Comparison of ENCODE assay signal across 19 mouse cellular contexts in the genomic region with DNA sequence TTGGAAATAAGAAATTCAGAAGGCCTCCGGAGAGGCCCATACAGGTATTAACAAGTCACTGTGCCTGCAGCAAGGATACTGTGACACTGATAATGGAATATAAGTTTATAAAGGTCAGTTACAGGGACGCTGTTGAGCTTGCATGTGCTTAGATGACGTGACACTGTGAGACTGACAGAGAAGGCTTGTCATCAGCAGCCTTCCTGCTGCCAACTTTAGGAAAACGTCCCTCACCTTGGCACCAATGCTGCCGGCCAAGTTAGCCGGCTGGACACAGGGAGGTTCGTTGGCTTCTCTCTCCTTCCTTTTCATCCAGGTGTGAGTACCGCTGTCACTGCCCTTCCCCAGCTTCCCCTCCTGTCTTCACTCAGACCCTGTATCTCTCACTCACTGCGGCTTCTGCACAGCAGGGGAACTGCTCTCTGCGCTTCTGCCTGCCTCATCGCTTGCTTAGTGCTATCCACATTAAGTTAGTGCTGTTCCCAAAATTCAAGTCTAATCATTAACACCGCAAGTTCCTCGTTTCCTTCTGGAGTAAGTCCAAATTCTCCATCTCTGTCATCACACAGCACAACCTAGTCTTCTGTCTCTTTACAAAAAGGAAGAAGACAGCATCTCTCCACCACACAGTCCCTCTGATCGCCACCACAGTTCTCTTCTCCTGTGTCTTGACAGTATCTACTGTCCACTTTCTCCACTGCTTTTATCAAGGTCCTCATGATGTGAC. TPM values are rescaled to one million over a fixed set of nuclear protein-coding genes. Genes with fewer than 3 reads are reported as not detected.
DNase-seq lines count a peak whose midpoint lies in the region; ATAC-seq and TF ChIP-seq lines count a peak whose summit lies in the region.
"Had no signal": no experiment of that assay in that cellular context is flagged by ENCODE, and none has a peak within 500 bp of the region (broad histone marks: within the 10 kb centered on the region; RNA-seq: fewer than 3 reads in every experiment).

No protein-coding gene starts in this region.

- H3K27ac ChIP-seq in heart, adult 2 months = peak overlapping the region; percentile 85
- no peak overlapping the region for H3K27ac ChIP-seq in MEL (ENCODE audit: control insufficient read depth, low read depth, low read length)
- H3K27ac ChIP-seq in heart, postnatal 0 days (ENCODE audit: low read depth) = peak overlapping the region; percentile 64
- H3K27ac ChIP-seq: embryonic facial prominence, embryonic 13.5 days; forebrain, embryonic 13.5 days; kidney, embryonic 15.5 days had no signal

- H3K9me3 ChIP-seq in MEL (replicated peaks; ENCODE audit: insufficient read depth, low read length) = no peaks in the 10 kb centered on the region
- H3K9me3 ChIP-seq in heart, postnatal 0 days (replicated peaks; ENCODE audit: control insufficient read depth, low read length) = no peaks in the 10 kb centered on the region
- H3K9me3 ChIP-seq: embryonic facial prominence, embryonic 13.5 days; forebrain, embryonic 13.5 days; kidney, embryonic 15.5 days had no signal

- peak overlapping the region; percentile 79 for H3K9ac ChIP-seq in heart, adult 2 months (ENCODE audit: low read depth, low read length)
- H3K9ac ChIP-seq in MEL (ENCODE audit: control insufficient read depth, low read depth, low read length, poor library complexity, severe bottlenecking) = no peak overlapping the region
- H3K9ac ChIP-seq in heart, postnatal 0 days (replicated peaks; ENCODE audit: low read depth, low read length) = no peak overlapping the region
- H3K9ac ChIP-seq: embryonic facial prominence, embryonic 13.5 days; forebrain, embryonic 13.5 days; kidney, embryonic 15.5 days had no signal

- peak; percentile 45 for DNase-seq in adrenal gland, adult 2 months
- DNase-seq in adrenal gland, postnatal 25 days = no peak
- peak in 1 of 2 experiments; percentile 47 for DNase-seq in heart, adult 2 months
- no peak for DNase-seq in heart, postnatal 25 days (ENCODE audit: low spot score)
- peak; percentile 54 for DNase-seq in MEL (ENCODE audit: low read depth, low spot score)
- DNase-seq in heart, postnatal 0 days (ENCODE audit: low spot score) = peak; percentile 30
- no peak for DNase-seq in urinary bladder, postnatal 10 days (ENCODE audit: low spot score)
- DNase-seq: cerebellum, adult 8-10 months; cerebellum, postnatal 36 days; embryo, embryonic 11 days; kidney, postnatal 4 days; liver; thymus, postnatal 14 days had no signal

- no peak for TF ChIP-seq CTCF in heart, adult 2 months (IDR thresholded peaks at IDR 0.05)
- no peak for TF ChIP-seq CTCF in MEL (IDR thresholded peaks at IDR 0.05 in 2 of 3, conservative IDR thresholded peaks at IDR 0.05 in 1 of 3; ENCODE audit: control insufficient read depth in 1 of 3, insufficient read depth in 1 of 3, low read depth in 2 of 3, low read length in 3 of 3, poor library complexity in 1 of 3, severe bottlenecking in 1 of 3)
- no peak for TF ChIP-seq CTCF in heart, postnatal 0 days (IDR thresholded peaks at IDR 0.05; ENCODE audit: low read depth)

- peaks cover 4% of the 10 kb centered on the region for H3K79me2 ChIP-seq in heart, adult 2 months (replicated peaks; ENCODE audit: control insufficient read depth, insufficient read depth, low read length)
- H3K79me2 ChIP-seq in MEL (ENCODE audit: control insufficient read depth, insufficient read depth, low read length, poor library complexity) = no peaks in the 10 kb centered on the region

- peaks cover 10% of the 10 kb centered on the region; the same call in 1 of the 2 replicates for H3K4me1 ChIP-seq in heart, adult 2 months (ENCODE audit: control insufficient read depth, insufficient read depth, low read length)
- H3K4me1 ChIP-seq in MEL (ENCODE audit: control insufficient read depth in 1 of 2, insufficient read depth in 2 of 2, low read length in 2 of 2) = peaks cover 7 to 9% of the 10 kb centered on the region in 2 experiments
- peaks cover 35% of the 10 kb centered on the region for H3K4me1 ChIP-seq in heart, postnatal 0 days (ENCODE audit: control insufficient read depth, insufficient read depth)
- H3K4me1 ChIP-seq: forebrain, embryonic 13.5 days; kidney, embryonic 15.5 days had no signal

- no peak overlapping the region for H3K4me3 ChIP-seq in heart, adult 2 months
- no peak overlapping the region for H3K4me3 ChIP-seq in MEL (ENCODE audit: control insufficient read depth in 1 of 2, insufficient read depth in 1 of 2, low read depth in 2 of 2, low read length in 2 of 2)
- H3K4me3 ChIP-seq in heart, postnatal 0 days (ENCODE audit: low read depth, low read length) = no peak overlapping the region
- H3K4me3 ChIP-seq: embryonic facial prominence, embryonic 13.5 days; forebrain, embryonic 13.5 days; kidney, embryonic 15.5 days had no signal

- no peak for TF ChIP-seq RAD21 in MEL (IDR thresholded peaks at IDR 0.05; ENCODE audit: low read depth, low read length)

- ATAC-seq in heart, postnatal 0 days (ENCODE audit: insufficient read depth, low read depth) = no peak
- ATAC-seq: forebrain, embryonic 13.5 days; intestine, postnatal 0 days; lung, postnatal 0 days had no signal

- 0 out of 2 replicates have a peak, but pooled peaks have one; percentile 16 for TF ChIP-seq POLR2A in heart, adult 2 months (IDR thresholded peaks at IDR 0.05; ENCODE audit: insufficient read depth, low read depth, low read length)
- no peak for TF ChIP-seq POLR2A in MEL (IDR thresholded peaks at IDR 0.05; ENCODE audit: control insufficient read depth in 1 of 2, insufficient read depth in 1 of 2, low read depth in 1 of 2, low read length in 2 of 2, poor library complexity in 1 of 2)

- intact Hi-C loops in heart, adult 2 months (cut with DNase I) = no loop called here
- intact Hi-C loops in heart, postnatal 25 days (cut with DNase I) = no loop called here

- WGBS in heart, adult 2 months = 50% methylated on average over 14 of the region's 14 CpGs
- WGBS in heart, postnatal 0 days = 43% methylated on average over 13 of the region's 14 CpGs

- no peak for TF ChIP-seq EP300 in heart, adult 2 months (IDR thresholded peaks at IDR 0.05; ENCODE audit: insufficient read depth, low read depth, low read length)
- no peak for TF ChIP-seq EP300 in MEL (IDR thresholded peaks at IDR 0.05; ENCODE audit: low read depth in 1 of 2, low read length in 2 of 2)
- no peak for TF ChIP-seq EP300 in heart, postnatal 0 days (IDR thresholded peaks at IDR 0.05; ENCODE audit: low read depth)

- peak overlapping the region; percentile 9; the same call in 1 of the 2 replicates for H3K4me2 ChIP-seq in heart, postnatal 0 days (ENCODE audit: low read depth, low read length)
- H3K4me2 ChIP-seq: embryonic facial prominence, embryonic 13.5 days; forebrain, embryonic 13.5 days; kidney, embryonic 15.5 days; midbrain, embryonic 11.5 days had no signal

- peaks cover 19% of the 10 kb centered on the region for H3K36me3 ChIP-seq in heart, adult 2 months (ENCODE audit: control insufficient read depth, insufficient read depth, low read length)
- H3K36me3 ChIP-seq in MEL (ENCODE audit: control insufficient read depth in 1 of 2, insufficient read depth in 2 of 2, low read length in 2 of 2) = peaks cover 0 to 6% of the 10 kb centered on the region in 2 experiments; a peak in 3 of 4 replicates
- H3K36me3 ChIP-seq in heart, postnatal 0 days (replicated peaks; ENCODE audit: control insufficient read depth, insufficient read depth, low read length) = 0 out of 2 replicates have a peak, but pooled peaks cover 9% of the 10 kb centered on the region
- H3K36me3 ChIP-seq: kidney, embryonic 15.5 days had no signal

- no peaks in the 10 kb centered on the region for H3K27me3 ChIP-seq in heart, adult 2 months (ENCODE audit: control insufficient read depth, insufficient read depth, low read length)
- no peaks in the 10 kb centered on the region for H3K27me3 ChIP-seq in MEL (ENCODE audit: control insufficient read depth in 1 of 2, insufficient read depth in 2 of 2, low read length in 2 of 2)
- no peaks in the 10 kb centered on the region for H3K27me3 ChIP-seq in heart, postnatal 0 days (ENCODE audit: control insufficient read depth, insufficient read depth, low read length)
- H3K27me3 ChIP-seq: embryonic facial prominence, embryonic 13.5 days; forebrain, embryonic 13.5 days; kidney, embryonic 15.5 days had no signal

TF ChIP-seq in MEL, 35 proteins besides CTCF, POLR2A, EP300 and RAD21:
- TF ChIP-seq MEF2A (IDR thresholded peaks at IDR 0.05; ENCODE audit: extremely low read depth, insufficient replicate concordance, low read depth, low read length, poor library complexity, severe bottlenecking) (no peak), POLR2AphosphoS2 (IDR thresholded peaks at IDR 0.05; ENCODE audit: low read length) (no peak), CHD2 (IDR thresholded peaks at IDR 0.05; ENCODE audit: low read length) (no peak), ZNF384 (IDR thresholded peaks at IDR 0.05; ENCODE audit: low read depth, low read length) (no peak), UBTF (IDR thresholded peaks at IDR 0.05; ENCODE audit: borderline replicate concordance, insufficient read depth, low read depth, low read length) (no peak), RCOR1 (IDR thresholded peaks at IDR 0.05; ENCODE audit: low read depth, low read length) (no peak), MYB (IDR thresholded peaks at IDR 0.05; ENCODE audit: low read depth, low read length) (no peak), HCFC1 (IDR thresholded peaks at IDR 0.05; ENCODE audit: low read depth, low read length) (no peak), GABPA (IDR thresholded peaks at IDR 0.05; ENCODE audit: low read depth, low read length) (no peak), NELFE (IDR thresholded peaks at IDR 0.05; ENCODE audit: low read depth, low read length) (no peak), JUND (IDR thresholded peaks at IDR 0.05; ENCODE audit: low read depth, low read length) (no peak), ETS1 (IDR thresholded peaks at IDR 0.05; ENCODE audit: low read depth, low read length) (no peak), TCF12 (IDR thresholded peaks at IDR 0.05; ENCODE audit: low read depth, low read length) (no peak), BHLHE40 (IDR thresholded peaks at IDR 0.05; ENCODE audit: borderline replicate concordance, low read depth, low read length) (no peak)
TF ChIP-seq in MEL: peak in this region for 0.

RNA-seq across cellular contexts. Expression of gene Ric8b, which starts 20.8 kb away (rescaled TPM):
- total RNA-seq in adrenal gland, adult 2 months (2021) = 10 to 100 TPM; 35.8 to 36.2 TPM
- polyA plus RNA-seq in adrenal gland, adult 2 months (2012; rRNA removed) = 6.7 TPM in 2 replicates
- 32.3 and 35.6 TPM in 2 replicates for total RNA-seq in adrenal gland, postnatal 25 days (2021)
- 10 to 100 TPM; 36.5 to 42.1 TPM for total RNA-seq in heart, adult 2 months (2021)
- 20.5 and 34.6 TPM in 2 replicates for polyA plus RNA-seq in heart, adult 2 months (2012; rRNA removed)
- total RNA-seq in heart, postnatal 25 days (2021) = 10 to 100 TPM; 30.1 to 32.3 TPM
- total RNA-seq in MEL (2012; rRNA removed) = 5.8 and 6.3 TPM in 2 replicates
- polyA plus RNA-seq in MEL (2012; ENCODE audit: insufficient read depth in 1 of 2, insufficient read length in 2 of 2, low read depth in 1 of 2, low replicate concordance in 2 of 2, missing spikeins in 1 of 2) = 1 to 10 TPM in 1 of 2 experiments, not detected in 1; 8.6 TPM
- total RNA-seq in heart, postnatal 0 days (2014; rRNA removed; ENCODE audit: low replicate concordance) = 18.3 and 22.7 TPM in 2 replicates
- 10.5 and 12.8 TPM in 2 replicates for polyA plus RNA-seq in heart, postnatal 0 days (2015; fragmentation: Nextera tagmentation; extraction: Ambion mirVana)

Comparison
In these comparisons a context has a peak if more than half of its experiments do, and no peak if none do; other contexts are left out.
1. DNase-seq: peak in adrenal gland, adult 2 months (single experiment), MEL (single experiment) and heart, postnatal 0 days (single experiment); none in adrenal gland, postnatal 25 days (single experiment), heart, postnatal 25 days (single experiment) and urinary bladder, postnatal 10 days (single experiment).